Mouse (Mus musculus): Measurements from ENCODE around the gene Crybb1. TPM values are rescaled to one million over a fixed set of nuclear protein-coding genes. Genes with fewer than 3 reads are reported as not detected.

Crybb1 gene
- total and polyA plus RNA-seq, 2 experiments from 2014 or later = 5.0 to 10.8 TPM

- no peak for ATAC-seq
- WGBS = 82% methylated on average over 16 of the region's 16 CpGs
- no peak overlapping the region for H3K9ac ChIP-seq
- no peaks in the 10 kb centered on the region for H3K4me1 ChIP-seq (ENCODE audit: insufficient read depth)
- H3K27me3 ChIP-seq (ENCODE audit: insufficient read depth, low read length) = no peaks in the 10 kb centered on the region
- no peaks in the 10 kb centered on the region for H3K9me3 ChIP-seq (ENCODE audit: low read length)
- no peak overlapping the region for H3K4me3 ChIP-seq (ENCODE audit: low read depth, low read length)
- no peak for TF ChIP-seq CTCF (IDR thresholded peaks at IDR 0.05; ENCODE audit: low read depth)
- no peaks in the 10 kb centered on the region for H3K36me3 ChIP-seq (ENCODE audit: insufficient read depth)
- no peak overlapping the region for H3K27ac ChIP-seq (ENCODE audit: low read depth, low read length)
- DNase-seq = no peak
- no peak overlapping the region for H3K4me2 ChIP-seq (ENCODE audit: low read depth)
Measured at GRCm38 (mm10) chr5:112289819-112290535, 34.4 kb downstream of the Crybb1 start.

GRCm38 (mm10) chr5:112290536-112290880 is 34.9 kb downstream of the Crybb1 start:
- no peaks in the 10 kb centered on the region for H3K27me3 ChIP-seq (ENCODE audit: insufficient read depth, low read length)
- no peak overlapping the region for H3K4me3 ChIP-seq (ENCODE audit: low read depth, low read length)
- 86% methylated on average over 8 of the region's 8 CpGs for WGBS
- ATAC-seq (no peak), DNase-seq (no peak)
- no peak for TF ChIP-seq CTCF (IDR thresholded peaks at IDR 0.05; ENCODE audit: low read depth)
- no peak overlapping the region for H3K9ac ChIP-seq
- H3K27ac ChIP-seq (ENCODE audit: low read depth, low read length) = no peak overlapping the region
- no peaks in the 10 kb centered on the region for H3K36me3 ChIP-seq (ENCODE audit: insufficient read depth)
- no peaks in the 10 kb centered on the region for H3K9me3 ChIP-seq (ENCODE audit: low read length)
- no peaks in the 10 kb centered on the region for H3K4me1 ChIP-seq (ENCODE audit: insufficient read depth)
- no peak overlapping the region for H3K4me2 ChIP-seq (ENCODE audit: low read depth)

GRCm38 (mm10) chr5:112291866-112292265 is 36.3 kb downstream of the Crybb1 start:
- H3K27ac ChIP-seq (ENCODE audit: low read depth, low read length) = no peak overlapping the region
- H3K27me3 ChIP-seq (ENCODE audit: insufficient read depth, low read length) = no peaks in the 10 kb centered on the region
- no peak overlapping the region for H3K4me3 ChIP-seq (ENCODE audit: low read depth, low read length)
- no peaks in the 10 kb centered on the region for H3K9me3 ChIP-seq (ENCODE audit: low read length)
- ATAC-seq = no peak
- 69% methylated on average over 5 of the region's 5 CpGs for WGBS
- no peak overlapping the region for H3K9ac ChIP-seq
- H3K4me2 ChIP-seq (ENCODE audit: low read depth) = no peak overlapping the region
- H3K36me3 ChIP-seq (ENCODE audit: insufficient read depth) = no peaks in the 10 kb centered on the region
- no peaks in the 10 kb centered on the region for H3K4me1 ChIP-seq (ENCODE audit: insufficient read depth)
- no peak for DNase-seq
- no peak for TF ChIP-seq CTCF (IDR thresholded peaks at IDR 0.05; ENCODE audit: low read depth)

GRCm38 (mm10) chr5:112292343-112292980 is 36.8 kb downstream of the Crybb1 start:
- H3K4me1 ChIP-seq (ENCODE audit: insufficient read depth) = no peaks in the 10 kb centered on the region
- ATAC-seq = no peak
- WGBS = 85% methylated on average over 17 of the region's 17 CpGs

GRCm38 (mm10) chr5:112293800-112294199 is 38.2 kb downstream of the Crybb1 start:
- no peak overlapping the region for H3K4me3 ChIP-seq (ENCODE audit: low read depth, low read length)
- no peak for ATAC-seq
- H3K9me3 ChIP-seq (ENCODE audit: low read length) = no peaks in the 10 kb centered on the region
- H3K36me3 ChIP-seq (ENCODE audit: insufficient read depth) = no peaks in the 10 kb centered on the region
- WGBS = 80% methylated on average over 2 of the region's 2 CpGs
- H3K27ac ChIP-seq (ENCODE audit: low read depth, low read length) = no peak overlapping the region
- no peak overlapping the region for H3K4me2 ChIP-seq (ENCODE audit: low read depth)
- no peaks in the 10 kb centered on the region for H3K27me3 ChIP-seq (ENCODE audit: insufficient read depth, low read length)
- TF ChIP-seq CTCF (IDR thresholded peaks at IDR 0.05; ENCODE audit: low read depth) = no peak
- H3K4me1 ChIP-seq (ENCODE audit: insufficient read depth) = no peaks in the 10 kb centered on the region
- no peak for DNase-seq
- no peak overlapping the region for H3K9ac ChIP-seq

More at GRCm38 (mm10) chr5:112292343-112292980, 36.8 kb downstream of the Crybb1 start:
- no peak overlapping the region for H3K4me3 ChIP-seq (ENCODE audit: low read depth, low read length)
- no peak overlapping the region for H3K9ac ChIP-seq
- no peaks in the 10 kb centered on the region for H3K27me3 ChIP-seq (ENCODE audit: insufficient read depth, low read length)
- no peak overlapping the region for H3K4me2 ChIP-seq (ENCODE audit: low read depth)
- H3K36me3 ChIP-seq (ENCODE audit: insufficient read depth) = no peaks in the 10 kb centered on the region
- no peak overlapping the region for H3K27ac ChIP-seq (ENCODE audit: low read depth, low read length)
- H3K9me3 ChIP-seq (ENCODE audit: low read length) = no peaks in the 10 kb centered on the region
- no peak for DNase-seq
- TF ChIP-seq CTCF (IDR thresholded peaks at IDR 0.05; ENCODE audit: low read depth) = no peak

GRCm38 (mm10) chr5:112294696-112295095 is 39.1 kb downstream of the Crybb1 start:
- Histone ChIP-seq H3K36me3 (ENCODE audit: insufficient read depth) (no peaks in the 10 kb centered on the region), H3K4me2 (ENCODE audit: low read depth) (no peak overlapping the region), H3K9ac (no peak overlapping the region), H3K4me3 (ENCODE audit: low read depth, low read length) (no peak overlapping the region), H3K27ac (ENCODE audit: low read depth, low read length) (no peak overlapping the region), H3K4me1 (ENCODE audit: insufficient read depth) (no peaks in the 10 kb centered on the region), H3K9me3 (ENCODE audit: low read length) (no peaks in the 10 kb centered on the region), H3K27me3 (ENCODE audit: insufficient read depth, low read length) (no peaks in the 10 kb centered on the region)
- ATAC-seq (no peak), DNase-seq (no peak)
- TF ChIP-seq CTCF (IDR thresholded peaks at IDR 0.05; ENCODE audit: low read depth) = no peak
- WGBS = 57% methylated on average over 4 of the region's 4 CpGs

GRCm38 (mm10) chr5:112295162-112295561 is 39.5 kb downstream of the Crybb1 start:
- WGBS = 34% methylated on average over 8 of the region's 8 CpGs
- no peak overlapping the region for H3K9ac ChIP-seq
- no peaks in the 10 kb centered on the region for H3K4me1 ChIP-seq (ENCODE audit: insufficient read depth)
- H3K27ac ChIP-seq (ENCODE audit: low read depth, low read length) = no peak overlapping the region
- H3K36me3 ChIP-seq (ENCODE audit: insufficient read depth) = no peaks in the 10 kb centered on the region
- H3K4me3 ChIP-seq (ENCODE audit: low read depth, low read length) = no peak overlapping the region
- ATAC-seq = no peak
- TF ChIP-seq CTCF (IDR thresholded peaks at IDR 0.05; ENCODE audit: low read depth) = no peak
- no peaks in the 10 kb centered on the region for H3K9me3 ChIP-seq (ENCODE audit: low read length)
- DNase-seq = no peak
- H3K4me2 ChIP-seq (ENCODE audit: low read depth) = no peak overlapping the region
- no peaks in the 10 kb centered on the region for H3K27me3 ChIP-seq (ENCODE audit: insufficient read depth, low read length)

Data from forebrain, postnatal 0 days (tissue).